Mouse (Mus musculus) lung, postnatal 25 days (tissue): ENCODE data around the gene Tm4sf19.
A peak's percentile ranks its signal among the peaks of the same experiment; 100 is the strongest.

Experiments used
- DNase-seq: peaks from one replicate; pipeline ENCODE4 v3.0.0; 2022; ENCODE audit warnings: low spot score

Gene Tm4sf19

DNA sequence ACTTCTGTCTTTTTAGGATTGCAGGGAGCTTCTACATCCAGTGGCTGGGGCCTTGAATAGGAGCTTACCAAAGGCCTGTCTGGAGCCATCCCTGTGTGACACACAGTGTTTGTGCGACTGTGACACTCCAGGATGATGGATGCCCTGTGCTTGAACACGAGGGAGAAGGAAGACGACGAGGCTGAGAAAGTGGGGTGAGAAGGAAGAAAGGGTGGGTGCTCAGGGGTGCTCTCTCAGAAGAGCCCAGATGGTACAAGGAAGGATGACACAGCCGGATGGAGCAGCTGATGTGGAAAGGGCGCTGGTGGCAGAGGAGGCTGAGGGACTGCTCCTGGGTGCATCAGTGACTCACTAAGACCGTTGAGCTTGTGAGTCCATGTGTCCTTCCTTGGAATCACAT, at the start of gene Tm4sf19:
Gene Tm4sf19, plus strand, starts transcription at position 240 of the 400 bp plus-strand sequence.
- DNase-seq: no peak

DNA sequence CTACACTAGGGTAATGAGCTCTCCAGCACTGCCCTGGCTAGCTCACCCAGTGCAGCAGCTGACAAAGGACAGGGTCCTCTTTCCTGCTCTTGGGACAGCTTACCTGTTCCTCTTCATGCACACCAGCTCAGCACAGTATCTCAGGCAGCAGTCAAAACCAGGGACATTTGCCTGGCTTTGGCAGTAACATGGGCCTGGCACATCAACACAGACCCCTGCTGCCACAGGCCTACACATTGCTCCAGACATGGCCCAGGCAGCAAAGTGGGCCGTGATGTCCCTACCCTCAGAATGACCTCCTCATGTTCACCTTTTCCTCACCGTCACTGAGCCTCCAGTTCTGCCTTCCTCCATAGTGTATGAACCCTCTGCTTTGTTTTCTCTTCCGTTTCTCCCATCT, 49.5 kb upstream of the Tm4sf19 start:
- no peak for DNase-seq

DNA sequence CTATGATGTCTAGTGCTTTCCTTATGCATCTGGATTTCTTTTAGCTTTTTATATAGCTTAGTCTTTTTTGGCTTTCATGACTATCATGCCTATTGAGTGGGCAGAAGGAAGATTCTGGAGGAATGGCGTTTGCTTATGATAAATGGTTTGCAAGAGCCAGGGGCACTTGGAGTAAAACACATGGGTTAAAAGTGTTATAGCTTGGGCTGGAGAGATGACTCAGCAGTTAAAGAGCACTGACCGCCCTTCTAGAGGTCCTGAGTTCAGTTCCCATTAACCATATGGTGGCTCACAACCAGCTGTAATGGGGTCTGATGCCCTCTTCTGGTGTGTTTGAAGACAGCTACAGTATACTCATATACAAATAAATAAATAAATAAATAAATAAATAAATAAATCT, 36.8 kb upstream of the Tm4sf19 start:
- no peak for DNase-seq

DNA sequence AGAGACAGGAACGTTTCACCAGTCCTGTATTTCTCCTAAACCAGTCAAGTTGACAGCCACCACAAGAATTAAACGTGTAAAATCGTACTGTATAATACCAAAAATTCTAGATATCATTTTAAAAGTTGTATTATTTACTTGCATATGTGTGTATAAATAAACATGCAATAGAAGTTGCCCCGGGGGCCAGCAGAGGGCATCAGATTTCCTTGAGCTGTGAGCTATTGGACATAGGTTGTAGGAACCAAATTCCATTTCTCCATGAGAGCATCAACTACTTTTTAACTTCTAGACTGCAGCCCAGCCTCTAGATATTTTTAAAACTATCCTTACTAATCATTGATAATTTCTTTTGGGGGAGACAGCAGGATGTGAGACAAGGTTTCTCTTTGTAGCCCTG, 29.0 kb upstream of the Tm4sf19 start:
- DNase-seq: peak; percentile 13

DNA sequence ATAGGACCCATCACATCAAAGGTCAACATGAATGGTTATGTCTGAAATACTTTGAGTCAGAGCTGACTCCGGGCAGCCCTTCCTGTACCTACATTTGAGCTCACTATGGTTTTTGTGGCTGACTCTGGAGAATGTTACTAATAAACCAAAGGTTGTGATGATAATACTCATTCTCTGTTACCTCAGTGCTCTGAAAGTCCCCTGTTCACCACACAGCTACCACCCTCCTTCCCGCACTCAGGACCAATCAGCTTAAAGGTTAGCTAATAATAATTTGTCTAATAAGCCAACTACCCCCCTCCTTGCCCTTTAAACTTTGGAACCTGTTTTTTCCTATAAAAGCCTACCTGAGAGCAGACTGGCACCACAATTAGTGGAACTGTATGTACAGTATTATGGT, 20.7 kb upstream of the Tm4sf19 start:
- no peak for DNase-seq

DNA sequence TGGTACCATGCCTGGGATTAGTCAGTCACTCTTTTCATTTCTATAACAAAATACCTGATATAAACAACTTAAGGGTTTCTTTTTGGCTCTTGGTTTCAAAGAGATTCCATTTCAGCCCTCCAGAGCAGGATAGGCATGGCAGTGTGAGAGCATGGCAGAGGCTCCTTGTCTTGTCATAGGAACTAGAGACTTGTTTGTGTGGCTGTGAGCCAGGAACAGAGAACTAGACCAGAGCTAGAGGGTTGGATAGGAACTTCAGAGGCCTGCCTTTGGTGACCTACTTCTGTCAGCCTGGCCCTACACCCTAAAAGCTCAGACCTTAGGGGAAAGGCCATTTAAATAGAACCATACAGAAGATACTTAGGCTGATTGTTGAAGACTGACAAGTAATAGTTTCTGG, 17.4 kb upstream of the Tm4sf19 start:
- DNase-seq: no peak

GRCm38 (mm10) chr16:32384885-32385284, 15.4 kb upstream of the Tm4sf19 start:
- no peak for DNase-seq

GRCm38 (mm10) chr16:32386826-32387225, 13.5 kb upstream of the Tm4sf19 start:
- no peak for DNase-seq

GRCm38 (mm10) chr16:32389049-32389448, 11.3 kb upstream of the Tm4sf19 start:
- no peak for DNase-seq

DNA sequence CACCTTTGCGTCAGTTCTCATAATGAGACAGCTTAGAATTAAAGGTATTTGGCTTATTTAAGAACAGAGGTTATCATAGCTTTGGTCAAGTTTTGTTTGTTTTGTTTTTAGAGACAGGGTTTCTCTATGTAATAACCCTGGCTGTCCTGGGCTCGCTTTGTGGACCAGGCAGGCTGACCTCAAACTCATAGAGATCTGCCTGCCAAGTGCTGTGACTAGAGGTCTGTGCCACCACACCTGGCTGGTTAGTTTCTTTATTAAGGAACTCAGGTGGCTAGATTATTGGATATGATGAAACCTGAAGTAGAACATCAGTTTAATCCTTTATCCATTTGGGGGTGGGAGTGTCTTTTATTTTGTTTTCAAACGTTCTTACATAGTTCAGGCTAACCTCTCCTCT, 10.5 kb upstream of the Tm4sf19 start:
- DNase-seq: no peak

DNA sequence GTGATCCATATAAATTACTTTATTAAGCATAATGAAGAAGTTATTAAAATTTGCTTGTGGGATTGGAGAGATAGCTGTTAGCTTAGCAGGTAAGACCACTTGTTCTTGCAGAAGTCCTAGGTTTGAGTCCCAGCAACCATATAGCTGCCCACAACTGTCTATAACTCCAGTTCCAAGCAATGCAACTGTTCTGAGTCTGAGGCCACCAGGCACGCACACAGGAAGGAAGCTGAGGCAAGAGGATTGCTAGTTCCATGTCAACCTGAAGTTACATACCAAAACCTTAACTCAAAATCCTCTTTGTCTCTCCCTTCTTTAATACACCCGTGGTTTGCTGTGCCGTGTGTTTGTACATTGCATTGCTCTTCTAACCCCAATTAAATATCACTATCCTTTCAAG, 9.4 kb upstream of the Tm4sf19 start:
- no peak for DNase-seq

DNA sequence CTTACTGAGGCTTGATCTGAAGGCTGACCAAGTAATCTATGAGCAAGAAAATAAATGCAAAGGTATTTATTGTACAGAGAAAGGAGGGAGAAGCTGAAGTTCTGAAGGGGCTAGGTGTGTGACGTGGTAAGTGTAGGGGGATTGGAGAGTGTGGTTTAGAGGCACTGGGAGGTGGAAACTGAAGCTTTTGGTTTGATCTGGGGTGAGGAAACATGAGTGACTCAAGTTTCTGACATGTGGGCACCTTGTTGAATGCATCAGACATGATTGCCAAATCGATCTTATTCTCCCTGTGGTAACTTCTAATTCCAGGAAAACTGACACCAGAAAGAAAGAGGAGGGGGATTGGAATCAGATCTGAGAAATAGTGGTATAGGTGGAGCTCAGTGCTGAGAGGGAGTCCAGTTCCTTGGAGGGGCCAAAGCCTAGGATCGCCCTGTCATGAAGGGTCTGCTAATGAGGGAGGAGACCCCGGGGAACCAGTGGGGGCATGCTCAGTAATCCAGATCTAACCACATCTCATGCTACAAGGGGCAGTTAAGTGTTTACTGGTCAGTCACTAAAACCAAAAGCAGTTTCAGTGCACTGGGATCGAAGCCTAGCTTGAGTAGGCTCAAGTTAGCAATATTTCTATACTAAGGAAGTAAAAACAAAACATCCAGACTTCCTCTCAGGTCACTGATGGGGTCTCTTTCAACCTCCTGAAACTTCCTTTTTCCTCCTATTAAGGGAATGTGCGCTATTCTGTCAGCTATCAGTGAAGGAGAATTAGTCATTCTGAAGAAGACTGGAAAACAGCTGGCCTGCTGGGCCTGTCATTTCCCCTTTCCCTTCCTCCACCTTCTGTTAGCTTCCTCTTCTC, 4.4 kb upstream of the Tm4sf19 start:
- no peak for DNase-seq

DNA sequence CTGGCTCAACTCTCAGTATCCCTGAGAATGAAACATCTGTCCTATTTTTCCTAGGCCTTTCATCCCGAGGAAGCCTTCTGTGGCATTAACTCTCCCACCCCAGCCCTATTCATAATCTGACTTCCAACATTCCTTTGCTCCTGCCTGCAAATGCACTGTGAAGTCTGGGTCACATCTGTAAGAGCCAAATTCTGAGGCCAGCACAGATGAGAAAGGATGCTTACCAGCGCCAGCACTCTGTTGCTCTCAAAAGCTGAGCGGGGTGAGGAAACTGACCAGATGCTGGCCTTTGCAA, 3.8 kb upstream of the Tm4sf19 start:
- no peak for DNase-seq

DNA sequence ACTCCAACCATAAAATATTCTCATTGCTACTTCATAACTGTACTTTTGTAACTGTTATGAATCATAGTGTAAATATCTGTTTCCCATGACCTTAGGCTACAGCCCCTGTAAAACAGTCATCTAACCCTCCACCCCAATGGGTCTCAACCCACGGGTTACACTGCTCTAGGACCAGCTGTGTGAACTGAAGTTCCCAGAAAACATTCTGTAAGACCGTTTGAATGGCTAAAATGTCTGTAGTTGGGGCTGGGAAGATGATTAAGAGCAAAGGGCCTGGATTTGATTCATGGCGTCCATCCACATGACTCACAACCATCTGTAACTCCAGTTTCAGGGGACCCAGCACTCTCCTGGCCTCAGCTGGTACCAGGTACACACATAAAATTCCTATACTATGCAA, 2.1 kb upstream of the Tm4sf19 start:
- DNase-seq: no peak

GRCm38 (mm10) chr16:32401335-32401965, 1.1 kb downstream of the Tm4sf19 start:
- peak; percentile 31 for DNase-seq

GRCm38 (mm10) chr16:32402818-32403217, 2.5 kb downstream of the Tm4sf19 start:
- peak; percentile 6 for DNase-seq

- DNase-seq: no peak
Measured at GRCm38 (mm10) chr16:32405716-32406115, 5.4 kb downstream of the Tm4sf19 start.

GRCm38 (mm10) chr16:32406671-32407070, 6.4 kb downstream of the Tm4sf19 start:
- DNase-seq: no peak

DNA sequence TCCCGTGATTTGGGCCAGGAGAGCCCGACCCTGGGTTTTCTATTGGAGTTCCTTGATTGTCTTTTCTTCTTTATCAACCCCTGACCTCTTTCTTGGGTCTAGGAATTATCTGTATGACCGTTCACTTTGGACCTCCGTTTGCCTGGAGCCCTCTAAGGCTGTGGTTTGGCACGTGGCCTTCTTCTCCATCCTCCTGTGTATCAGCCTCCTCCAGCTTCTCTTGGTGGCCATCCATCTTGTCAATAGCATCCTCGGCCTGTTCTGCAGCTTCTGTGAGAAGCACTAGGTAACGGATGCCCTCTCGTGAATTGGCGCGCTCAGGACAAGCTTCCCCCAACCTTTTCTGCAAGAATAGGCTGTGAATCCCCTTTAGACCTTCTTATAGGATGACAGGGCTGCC, 7.4 kb downstream of the Tm4sf19 start:
- no peak for DNase-seq

DNA sequence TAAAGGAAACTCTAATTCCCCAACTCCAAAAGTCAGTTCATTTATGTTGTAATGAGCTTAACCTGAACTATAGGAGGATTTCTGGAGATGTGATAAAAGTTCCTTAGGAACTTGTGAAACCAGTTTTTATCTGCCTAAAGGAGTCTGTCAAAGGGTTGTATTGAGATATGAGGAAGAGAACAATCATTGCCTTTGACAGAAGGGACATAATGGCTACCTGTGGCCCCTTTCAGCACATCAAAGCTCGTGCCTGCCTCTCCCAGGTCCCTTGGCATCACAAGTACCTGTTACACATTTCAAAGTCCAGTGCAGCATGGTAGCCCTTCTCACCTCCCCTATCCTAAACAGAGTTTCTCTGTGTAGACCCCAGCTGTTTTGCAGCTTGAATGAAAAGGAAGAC, 17.2 kb downstream of the Tm4sf19 start:
- no peak for DNase-seq

GRCm38 (mm10) chr16:32419517-32420483, 19.5 kb downstream of the Tm4sf19 start, which contains the start of gene Tctex1d2:
Tctex1d2 (plus strand) TSS chr16:32419702.
- peak; percentile 96 for DNase-seq

DNA sequence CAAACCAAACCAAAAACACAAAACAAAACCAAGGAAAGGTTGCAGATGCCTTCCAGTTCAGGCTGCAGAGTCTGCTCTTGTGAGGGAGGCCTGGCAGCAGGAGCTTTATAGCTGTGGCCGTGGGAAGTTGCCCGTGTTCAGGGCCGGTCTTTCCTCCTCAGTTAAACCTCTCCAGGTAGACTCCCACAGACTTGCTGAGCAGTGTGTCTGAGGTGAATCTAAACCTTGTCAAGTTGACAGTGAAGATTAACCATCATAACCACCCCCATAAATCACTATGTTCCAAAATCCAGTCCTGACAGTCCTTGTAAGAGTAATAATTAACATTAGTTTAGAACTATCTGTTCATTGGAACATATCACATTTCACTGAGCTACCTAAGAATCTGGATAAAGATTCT, 27.2 kb downstream of the Tm4sf19 start:
- DNase-seq: no peak
